Comparison of ENCODE assay signal across 8 mouse cellular contexts in genomic region chr6:32397133-32397730, GRCm38 (mm10).
DNase-seq lines count a peak whose midpoint lies in the region; ATAC-seq and TF ChIP-seq lines count a peak whose summit lies in the region.

No protein-coding gene starts in this region.

- H3K9ac ChIP-seq in forebrain, embryonic 16.5 days (replicated peaks; ENCODE audit: low read depth, low read length) = no peak overlapping the region
- H3K9ac ChIP-seq in heart, embryonic 16.5 days (ENCODE audit: low read length) = 0 out of 2 replicates have a peak overlapping the region, but pooled peaks have one; percentile 22
- no peak overlapping the region for H3K9ac ChIP-seq in lung, embryonic 14.5 days

- peaks cover 26% of the 10 kb centered on the region for H3K4me1 ChIP-seq in forebrain, embryonic 16.5 days (replicated peaks; ENCODE audit: control insufficient read depth, insufficient read depth, low read length)
- H3K4me1 ChIP-seq in heart, embryonic 16.5 days (ENCODE audit: control insufficient read depth, insufficient read depth, low read length) = peaks cover 17% of the 10 kb centered on the region
- peaks cover 7% of the 10 kb centered on the region for H3K4me1 ChIP-seq in lung, embryonic 14.5 days (ENCODE audit: insufficient read depth)

- no peaks in the 10 kb centered on the region for H3K36me3 ChIP-seq in forebrain, embryonic 16.5 days (ENCODE audit: control insufficient read depth, insufficient read depth)
- no peaks in the 10 kb centered on the region for H3K36me3 ChIP-seq in heart, embryonic 16.5 days (ENCODE audit: control insufficient read depth, insufficient read depth)
- no peaks in the 10 kb centered on the region for H3K36me3 ChIP-seq in lung, embryonic 14.5 days (ENCODE audit: insufficient read depth)

- WGBS in forebrain, embryonic 16.5 days = 25% methylated on average over 6 of the region's 6 CpGs
- WGBS in heart, embryonic 16.5 days = 16% methylated on average over 6 of the region's 6 CpGs
- WGBS in lung, embryonic 14.5 days = 35% methylated on average over 6 of the region's 6 CpGs

- H3K27me3 ChIP-seq in forebrain, embryonic 16.5 days (replicated peaks; ENCODE audit: control insufficient read depth, insufficient read depth, low read length) = no peaks in the 10 kb centered on the region
- no peaks in the 10 kb centered on the region for H3K27me3 ChIP-seq in heart, embryonic 16.5 days (ENCODE audit: control insufficient read depth, insufficient read depth, low read length)
- no peaks in the 10 kb centered on the region for H3K27me3 ChIP-seq in lung, embryonic 14.5 days (ENCODE audit: insufficient read depth, low read length)

- TF ChIP-seq CTCF in lung, embryonic 14.5 days (IDR thresholded peaks at IDR 0.05; ENCODE audit: low read depth) = no peak

- H3K9me3 ChIP-seq in forebrain, embryonic 16.5 days (ENCODE audit: control insufficient read depth, low read length) = no peaks in the 10 kb centered on the region
- H3K9me3 ChIP-seq in heart, embryonic 16.5 days (replicated peaks; ENCODE audit: control insufficient read depth, low read length) = no peaks in the 10 kb centered on the region
- no peaks in the 10 kb centered on the region for H3K9me3 ChIP-seq in lung, embryonic 14.5 days (ENCODE audit: low read depth, low read length)

- DNase-seq in thymus, adult 18-20 months = peak; percentile 8
- no peak for DNase-seq in thymus, postnatal 10 days (ENCODE audit: low spot score in 2 of 2)
- DNase-seq in kidney, postnatal 36 days = peak; percentile 96 to 97
- peak; percentile 81 for DNase-seq in lung, embryonic 14.5 days
- peak; percentile 59 for DNase-seq in right cerebral cortex, postnatal 14 days

- H3K4me3 ChIP-seq in forebrain, embryonic 16.5 days (replicated peaks; ENCODE audit: low read length) = no peak overlapping the region
- H3K4me3 ChIP-seq in heart, embryonic 16.5 days (ENCODE audit: low read length) = no peak overlapping the region
- no peak overlapping the region for H3K4me3 ChIP-seq in lung, embryonic 14.5 days (ENCODE audit: low read depth, low read length)

- no peak overlapping the region for H3K4me2 ChIP-seq in forebrain, embryonic 16.5 days (ENCODE audit: low read length)
- H3K4me2 ChIP-seq in heart, embryonic 16.5 days (ENCODE audit: low read depth, low read length) = peak overlapping the region; percentile 22
- H3K4me2 ChIP-seq in lung, embryonic 14.5 days = no peak overlapping the region

- ATAC-seq in forebrain, embryonic 16.5 days = peak; percentile 76
- peak; percentile 92 for ATAC-seq in heart, embryonic 16.5 days (replicated peaks; ENCODE audit: extremely low read depth, insufficient read depth, low FRiP score)
- ATAC-seq in lung, embryonic 14.5 days (ENCODE audit: insufficient read depth) = peak; percentile 84
- ATAC-seq in granulocyte monocyte progenitor cell, adult 5-6 weeks (replicated peaks; ENCODE audit: poor library complexity, severe bottlenecking) = no peak

- peak overlapping the region; percentile 74 for H3K27ac ChIP-seq in forebrain, embryonic 16.5 days (ENCODE audit: low read length)
- H3K27ac ChIP-seq in heart, embryonic 16.5 days (ENCODE audit: low read length) = peak overlapping the region; percentile 94
- no peak overlapping the region for H3K27ac ChIP-seq in lung, embryonic 14.5 days (ENCODE audit: low read depth)

Comparison
In these comparisons a context has a peak if more than half of its experiments do, and no peak if none do; other contexts are left out.
1. DNase-seq: peak in thymus, adult 18-20 months (2 of 2), kidney, postnatal 36 days (2 of 2), lung, embryonic 14.5 days (single experiment) and right cerebral cortex, postnatal 14 days (single experiment); none in thymus, postnatal 10 days (0 of 2).